Comparison of ENCODE assay signal across 16 mouse cellular contexts in genomic region chr19:44849465-44849864, GRCm38 (mm10).
"Had no signal": no experiment of that assay in that cellular context is flagged by ENCODE, and none has a peak within 500 bp of the region (broad histone marks: within the 10 kb centered on the region; RNA-seq: fewer than 3 reads in every experiment).

No protein-coding gene starts in this region.

- H3K4me2 ChIP-seq: intestine, embryonic 15.5 days; limb, embryonic 12.5 days; liver, embryonic 13.5 days; lung, embryonic 15.5 days; midbrain, embryonic 11.5 days; midbrain, embryonic 15.5 days; neural tube, embryonic 13.5 days had no signal

- DNase-seq: kidney, adult 9 months; liver; liver, embryonic 13.5 days; liver, postnatal 0 days; lung, postnatal 14 days; thymus, postnatal 4 days had no signal

- H3K27ac ChIP-seq: intestine, embryonic 15.5 days; left cerebral cortex, adult 2 months; limb, embryonic 12.5 days; liver, embryonic 13.5 days; lung, embryonic 15.5 days; macrophage; midbrain, embryonic 15.5 days; neural tube, embryonic 13.5 days; stomach, postnatal 0 days had no signal

- H3K27me3 ChIP-seq: intestine, embryonic 15.5 days had no signal

- H3K9me3 ChIP-seq: intestine, embryonic 15.5 days; limb, embryonic 12.5 days; liver, embryonic 13.5 days; lung, embryonic 15.5 days; megakaryocyte, embryonic 14.5 days; midbrain, embryonic 15.5 days; neural tube, embryonic 13.5 days had no signal

- H3K9ac ChIP-seq: intestine, embryonic 15.5 days; limb, embryonic 12.5 days; liver, embryonic 13.5 days; liver, postnatal 0 days; lung, embryonic 15.5 days; midbrain, embryonic 15.5 days; neural tube, embryonic 13.5 days had no signal

- H3K4me1 ChIP-seq: intestine, embryonic 15.5 days; limb, embryonic 12.5 days; liver, embryonic 13.5 days; lung, embryonic 15.5 days; megakaryocyte, embryonic 14.5 days; midbrain, embryonic 15.5 days; neural tube, embryonic 13.5 days had no signal

- H3K36me3 ChIP-seq: intestine, embryonic 15.5 days; limb, embryonic 12.5 days; liver, embryonic 13.5 days; lung, embryonic 15.5 days; midbrain, embryonic 15.5 days; neural tube, embryonic 13.5 days had no signal

- H3K4me3 ChIP-seq: intestine, embryonic 15.5 days; left cerebral cortex, adult 2 months; limb, embryonic 12.5 days; liver, embryonic 13.5 days; lung, embryonic 15.5 days; megakaryocyte, embryonic 14.5 days; midbrain, embryonic 15.5 days; neural tube, embryonic 13.5 days had no signal

- ATAC-seq: intestine, embryonic 15.5 days; liver, postnatal 0 days; midbrain, embryonic 15.5 days had no signal
